Mouse (Mus musculus) spleen, adult 2 months (tissue): ENCODE measurements around the gene Snx4.

Source experiments
- CTCF ChIP-seq: fragments of 200-500 bp; IDR thresholded peaks from 2 replicates; pipeline ENCODE4 v1.5.1; 2011; ENCODE audit warnings: mild to moderate bottlenecking, inconsistent platforms; ENCODE audit not compliant: insufficient read depth, insufficient read length, insufficient replicate concordance; ENCODE audit errors: extremely low read depth
- POLR2A ChIP-seq: fragments of 200-500 bp; IDR thresholded peaks from 2 replicates; pipeline ENCODE4 v1.6.1; 2011; ENCODE audit warnings: low read depth, low read length, inconsistent platforms

DNA sequence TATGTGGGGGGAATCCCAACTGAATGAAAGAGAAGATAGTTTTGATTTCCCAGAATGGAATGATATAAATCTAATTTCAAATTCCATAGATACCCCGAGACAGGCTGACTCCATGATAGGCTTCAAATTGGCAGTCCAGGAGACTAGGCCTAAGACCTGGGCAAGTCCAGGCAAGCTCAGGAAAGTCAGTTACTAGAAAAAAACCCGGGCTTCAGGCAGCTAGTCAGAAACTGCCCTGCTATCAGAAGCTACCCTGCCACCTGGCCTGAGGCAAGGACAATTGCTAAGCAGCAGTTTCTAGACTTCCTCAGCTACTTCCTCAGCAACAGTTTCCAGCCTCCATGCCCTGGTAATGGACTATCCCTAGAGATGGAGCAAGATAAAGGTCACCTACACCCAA is 4.2 kb upstream of the Snx4 start:
- TF ChIP-seq POLR2A, result no peak
- TF ChIP-seq CTCF, result no peak
